Mouse (Mus musculus): ENCODE data around the gene Rsph9. TPM values are rescaled to one million over a fixed set of nuclear protein-coding genes. Genes with fewer than 3 reads are reported as not detected.

Rsph9 gene
- total and polyA plus RNA-seq, 3 experiments: 0.29 TPM; not detected in 2

GRCm38 (mm10) chr17:46079037-46079436 lies 65.0 kb downstream of the Rsph9 start:
- Histone ChIP-seq H3K9ac (ENCODE audit: control insufficient read depth, low read depth, low read length, poor library complexity, severe bottlenecking) (no peak overlapping the region), H3K27ac (ENCODE audit: control insufficient read depth, low read depth, low read length) (no peak overlapping the region), H3K4me3 (ENCODE audit: control insufficient read depth in 1 of 2, insufficient read depth in 1 of 2, low read depth in 2 of 2, low read length in 2 of 2) (no peak overlapping the region), H3K4me1 (ENCODE audit: control insufficient read depth in 1 of 2, insufficient read depth in 2 of 2, low read length in 2 of 2) (peaks cover 20 to 26% of the 10 kb centered on the region in 2 experiments), H3K9me3 (replicated peaks; ENCODE audit: insufficient read depth, low read length) (no peaks in the 10 kb centered on the region), H3K27me3 (ENCODE audit: control insufficient read depth in 1 of 2, insufficient read depth in 2 of 2, low read length in 2 of 2) (no peaks in the 10 kb centered on the region), H3K79me2 (ENCODE audit: control insufficient read depth, insufficient read depth, low read length, poor library complexity) (no peaks in the 10 kb centered on the region; the same call in 1 of the 2 replicates), H3K36me3 (ENCODE audit: control insufficient read depth in 1 of 2, insufficient read depth in 2 of 2, low read length in 2 of 2) (peaks cover 0 to 26% of the 10 kb centered on the region in 2 experiments; a peak in 2 of 4 replicates)
- no peak for DNase-seq (ENCODE audit: low read depth, low spot score)
- TF ChIP-seq HCFC1 (IDR thresholded peaks at IDR 0.05; ENCODE audit: low read depth, low read length) (no peak), CTCF (IDR thresholded peaks at IDR 0.05 in 2 of 3, conservative IDR thresholded peaks at IDR 0.05 in 1 of 3; ENCODE audit: control insufficient read depth in 1 of 3, insufficient read depth in 1 of 3, low read depth in 2 of 3, low read length in 3 of 3, poor library complexity in 1 of 3, severe bottlenecking in 1 of 3) (peak; percentile 39 to 54 (median 39))

- H3K36me3 ChIP-seq (ENCODE audit: control insufficient read depth in 1 of 2, insufficient read depth in 2 of 2, low read length in 2 of 2): peaks cover 0 to 22% of the 10 kb centered on the region in 2 experiments; a peak in 2 of 4 replicates
- no peaks in the 10 kb centered on the region for H3K9me3 ChIP-seq (replicated peaks; ENCODE audit: insufficient read depth, low read length)
- peaks cover 17 to 26% of the 10 kb centered on the region in 2 experiments for H3K4me1 ChIP-seq (ENCODE audit: control insufficient read depth in 1 of 2, insufficient read depth in 2 of 2, low read length in 2 of 2)
- no peak overlapping the region for H3K9ac ChIP-seq (ENCODE audit: control insufficient read depth, low read depth, low read length, poor library complexity, severe bottlenecking)
- no peak overlapping the region for H3K4me3 ChIP-seq (ENCODE audit: control insufficient read depth in 1 of 2, insufficient read depth in 1 of 2, low read depth in 2 of 2, low read length in 2 of 2)
- no peak for DNase-seq (ENCODE audit: low read depth, low spot score)
- H3K79me2 ChIP-seq (ENCODE audit: control insufficient read depth, insufficient read depth, low read length, poor library complexity): no peaks in the 10 kb centered on the region; the same call in 1 of the 2 replicates
- no peaks in the 10 kb centered on the region for H3K27me3 ChIP-seq (ENCODE audit: control insufficient read depth in 1 of 2, insufficient read depth in 2 of 2, low read length in 2 of 2)
- no peak overlapping the region for H3K27ac ChIP-seq (ENCODE audit: control insufficient read depth, low read depth, low read length)
- TF ChIP-seq UBTF (IDR thresholded peaks at IDR 0.05; ENCODE audit: borderline replicate concordance, insufficient read depth, low read depth, low read length) (no peak), ZKSCAN1 (IDR thresholded peaks at IDR 0.05; ENCODE audit: low read depth, low read length) (no peak), CHD2 (IDR thresholded peaks at IDR 0.05; ENCODE audit: low read length) (no peak), EP300 (IDR thresholded peaks at IDR 0.05; ENCODE audit: low read depth in 1 of 2, low read length in 2 of 2) (no peak)
Observed at GRCm38 (mm10) chr17:46077921-46078534, 66.0 kb downstream of the Rsph9 start.

GRCm38 (mm10) chr17:46076260-46076551 lies 67.8 kb downstream of the Rsph9 start:
- Histone ChIP-seq H3K4me1 (ENCODE audit: control insufficient read depth in 1 of 2, insufficient read depth in 2 of 2, low read length in 2 of 2) (peaks cover 20 to 44% of the 10 kb centered on the region in 2 experiments), H3K9ac (ENCODE audit: control insufficient read depth, low read depth, low read length, poor library complexity, severe bottlenecking) (no peak overlapping the region), H3K9me3 (replicated peaks; ENCODE audit: insufficient read depth, low read length) (no peaks in the 10 kb centered on the region), H3K4me3 (ENCODE audit: control insufficient read depth in 1 of 2, insufficient read depth in 1 of 2, low read depth in 2 of 2, low read length in 2 of 2) (no peak overlapping the region), H3K79me2 (ENCODE audit: control insufficient read depth, insufficient read depth, low read length, poor library complexity) (no peaks in the 10 kb centered on the region; the same call in 1 of the 2 replicates), H3K27me3 (ENCODE audit: control insufficient read depth in 1 of 2, insufficient read depth in 2 of 2, low read length in 2 of 2) (no peaks in the 10 kb centered on the region), H3K27ac (ENCODE audit: control insufficient read depth, low read depth, low read length) (no peak overlapping the region), H3K36me3 (ENCODE audit: control insufficient read depth in 1 of 2, insufficient read depth in 2 of 2, low read length in 2 of 2) (peaks cover 0 to 34% of the 10 kb centered on the region in 2 experiments; a peak in 2 of 4 replicates)
- DNase-seq (ENCODE audit: low read depth, low spot score): no peak
- TF ChIP-seq GABPA (IDR thresholded peaks at IDR 0.05; ENCODE audit: low read depth, low read length) (no peak), GATA1 (IDR thresholded peaks at IDR 0.05; ENCODE audit: low read depth, low read length) (no peak), POLR2AphosphoS2 (IDR thresholded peaks at IDR 0.05; ENCODE audit: low read length) (no peak), ELF1 (IDR thresholded peaks at IDR 0.05; ENCODE audit: low read depth, low read length) (no peak), ETS1 (IDR thresholded peaks at IDR 0.05; ENCODE audit: low read depth, low read length) (no peak), POLR2AphosphoS5 (IDR thresholded peaks at IDR 0.05; ENCODE audit: borderline replicate concordance, low read depth, low read length) (no peak)
